Mouse (Mus musculus): ENCODE measurements around the gene Jade1.

Gene Jade1

GRCm38 (mm10) chr3:41574720-41575435, 19.3 kb downstream of the Jade1 start:
- in situ Hi-C loops (cut with MboI, MseI): no loop called here

GRCm38 (mm10) chr3:41575971-41576370, 20.4 kb downstream of the Jade1 start:
- in situ Hi-C loops (cut with MboI, MseI): no loop called here

DNA sequence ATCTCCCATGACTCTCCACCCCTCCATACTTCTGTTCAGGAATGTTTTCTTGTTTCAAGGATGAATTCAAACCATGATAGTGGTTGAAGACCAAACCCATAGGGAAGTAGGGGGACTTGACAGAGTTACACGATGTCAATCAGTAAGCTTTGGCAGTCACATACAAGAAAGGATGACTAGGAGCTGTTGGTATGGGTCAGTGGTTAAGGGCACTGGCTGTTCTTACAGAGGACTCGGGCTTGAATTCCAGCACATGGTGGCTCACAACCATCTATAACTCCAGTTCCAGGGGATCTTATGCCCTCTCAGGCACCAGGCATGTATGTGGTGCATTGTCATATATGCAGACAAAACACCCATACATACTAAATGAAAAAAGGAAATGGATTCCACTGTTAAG, 21.7 kb downstream of the Jade1 start:
- in situ Hi-C loops (cut with MboI, MseI): no loop called here

DNA sequence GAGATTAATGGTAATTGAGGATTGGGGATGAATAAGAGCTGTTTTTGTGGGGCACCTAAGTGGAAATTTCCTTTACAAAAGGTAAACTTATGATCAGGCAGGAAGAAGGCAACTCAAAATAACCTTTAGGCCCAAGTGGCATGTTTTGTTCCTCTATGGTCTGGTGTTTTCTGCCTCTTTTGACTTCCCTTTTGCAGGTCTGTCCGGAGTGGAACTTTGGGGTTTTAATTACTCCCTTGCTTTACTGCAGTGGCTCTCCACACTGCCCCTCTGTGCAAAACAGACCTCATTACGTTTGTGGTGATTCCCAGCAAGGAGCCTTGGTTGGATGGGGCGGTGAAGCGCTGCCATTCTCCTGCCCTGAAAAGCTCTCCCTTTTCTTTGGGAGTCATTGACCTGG, 24.3 kb downstream of the Jade1 start:
- in situ Hi-C loops (cut with MboI, MseI): no loop called here

DNA sequence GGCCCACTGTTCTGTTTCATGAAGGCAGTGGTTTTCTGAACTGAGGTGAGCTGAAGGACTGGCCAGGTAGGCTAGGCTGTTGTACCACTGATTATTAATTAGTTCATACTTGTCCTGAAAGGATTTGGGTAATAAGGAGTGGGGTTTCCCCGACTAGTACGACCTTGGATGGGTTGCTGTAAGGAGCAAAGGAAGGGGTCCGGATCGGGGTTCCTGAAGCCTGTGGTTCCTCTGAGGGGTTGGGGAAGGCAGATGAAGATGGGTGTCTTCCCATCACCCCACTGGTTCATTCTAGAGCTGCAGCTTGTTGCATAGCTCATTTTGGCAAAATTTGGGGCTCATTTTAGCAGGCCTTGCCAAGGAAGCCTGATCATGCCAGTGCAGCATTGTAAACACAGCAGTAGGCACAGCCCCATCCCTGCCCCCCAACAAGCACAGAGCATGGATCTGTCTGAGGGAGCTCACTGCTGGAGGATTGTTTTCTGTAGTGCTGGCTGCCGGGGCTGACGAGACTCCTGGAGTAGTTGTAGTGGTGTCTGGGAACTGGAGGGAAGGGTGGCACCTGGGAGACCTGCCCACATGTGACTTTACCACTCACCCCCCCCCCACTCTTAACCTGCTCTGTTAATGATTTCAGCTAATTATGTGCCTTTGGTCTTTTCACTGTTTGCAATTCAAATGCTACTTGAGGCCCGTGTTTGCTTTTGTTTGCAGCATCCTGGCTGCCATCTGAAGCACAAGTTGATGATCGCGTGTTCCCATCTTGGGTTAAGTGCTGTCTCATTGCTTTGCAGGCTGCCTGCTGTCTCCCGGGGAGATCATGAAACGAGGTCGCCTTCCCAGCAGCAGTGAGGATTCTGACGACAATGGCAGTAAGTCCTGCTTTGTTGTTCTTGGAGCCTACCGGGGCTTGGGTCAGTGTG, 25.1 kb downstream of the Jade1 start:
- in situ Hi-C loops (cut with MboI, MseI): no loop called here

GRCm38 (mm10) chr3:41581436-41581835, 25.9 kb downstream of the Jade1 start:
- in situ Hi-C loops (cut with MboI, MseI): no loop called here

- in situ Hi-C loops (cut with MboI, MseI): no loop called here
Observed at GRCm38 (mm10) chr3:41582256-41582655, 26.7 kb downstream of the Jade1 start.

- in situ Hi-C loops (cut with MboI, MseI): no loop called here
Observed at GRCm38 (mm10) chr3:41583092-41583491, 27.6 kb downstream of the Jade1 start.

DNA sequence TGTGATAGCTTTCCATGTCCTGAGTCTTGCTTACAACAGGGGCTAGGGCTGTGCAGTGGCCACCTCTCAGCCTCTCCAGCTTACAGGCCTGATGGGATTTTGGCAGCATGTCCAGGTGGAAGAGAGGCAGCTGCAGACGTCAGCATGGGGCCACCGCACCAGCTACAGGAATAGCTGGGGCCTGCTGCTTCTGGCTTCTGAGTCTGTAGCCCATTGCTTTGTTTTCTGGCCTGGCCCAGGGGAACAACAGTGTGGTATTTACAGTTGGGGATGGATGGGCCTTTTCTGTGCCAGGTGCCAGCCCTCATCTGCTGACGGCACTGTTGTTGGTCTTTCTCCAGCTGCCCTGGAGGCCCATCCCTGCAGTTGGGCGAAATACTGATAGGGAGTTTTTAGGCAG, 28.1 kb downstream of the Jade1 start:
- in situ Hi-C loops (cut with MboI, MseI): no loop called here

GRCm38 (mm10) chr3:41585548-41585947, 30.0 kb downstream of the Jade1 start:
- in situ Hi-C loops (cut with MboI, MseI): no loop called here

GRCm38 (mm10) chr3:41586330-41586729, 30.8 kb downstream of the Jade1 start:
- in situ Hi-C loops (cut with MboI, MseI): no loop called here

DNA sequence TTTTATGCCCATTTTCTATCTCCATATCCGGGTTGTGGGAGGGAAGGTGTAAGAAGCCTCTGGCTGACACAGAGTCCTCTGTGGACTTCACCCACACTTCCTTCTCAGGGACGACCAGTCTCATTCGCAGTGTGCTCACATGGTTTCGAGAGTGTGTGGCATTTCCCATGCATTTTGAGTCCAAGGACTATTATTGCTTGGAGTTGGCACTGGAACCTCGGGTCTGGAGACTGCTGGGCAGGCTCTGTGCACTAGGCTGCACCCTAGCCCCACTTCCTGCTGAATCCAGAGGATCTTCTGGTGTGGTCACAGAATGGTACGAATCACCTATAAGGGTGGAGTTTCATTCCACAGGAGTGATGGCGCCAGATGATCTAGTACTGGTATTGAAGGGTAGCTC, 31.4 kb downstream of the Jade1 start:
- in situ Hi-C loops (cut with MboI, MseI): no loop called here

DNA sequence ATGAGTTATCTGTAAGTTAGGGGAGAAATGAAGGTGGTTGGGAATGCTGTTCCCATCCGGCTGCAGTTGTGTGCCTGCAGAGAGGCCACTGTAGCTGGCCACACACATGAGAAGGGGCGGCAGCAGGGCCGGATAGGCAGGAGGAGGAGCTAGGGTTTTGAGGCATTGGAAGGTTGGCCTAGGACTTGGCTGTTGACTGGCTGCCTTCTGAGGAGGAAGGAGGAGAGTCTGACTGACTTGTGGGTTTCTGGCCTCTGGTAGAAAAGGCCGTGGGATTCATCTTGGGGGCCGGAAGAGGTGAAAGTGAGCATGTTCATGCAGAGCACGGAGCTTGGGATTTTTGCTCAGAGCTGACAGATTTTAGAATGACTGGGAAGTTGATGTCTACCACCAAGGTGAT, 32.1 kb downstream of the Jade1 start:
- in situ Hi-C loops (cut with MboI, MseI): no loop called here

DNA sequence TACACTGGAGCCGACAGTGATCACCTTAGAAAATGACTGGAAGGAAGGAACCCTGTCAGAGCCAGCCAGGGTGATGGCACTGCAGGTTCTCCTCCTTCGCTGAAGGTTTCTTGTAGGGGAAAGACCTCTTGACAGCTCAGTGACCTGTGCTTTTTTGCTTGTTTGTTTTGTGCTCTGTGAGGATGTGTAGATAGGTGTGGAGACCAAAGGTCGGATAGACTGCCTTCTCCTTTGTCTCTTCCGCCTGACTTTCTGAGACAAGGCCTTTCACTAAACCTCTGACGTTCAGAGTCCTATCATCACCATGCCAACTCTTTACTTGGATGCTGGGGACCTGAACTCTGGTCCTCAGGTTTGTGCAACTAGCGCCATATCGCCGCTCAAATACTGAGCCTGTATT, 33.0 kb downstream of the Jade1 start:
- in situ Hi-C loops (cut with MboI, MseI): no loop called here

GRCm38 (mm10) chr3:41589246-41589914, 33.8 kb downstream of the Jade1 start:
- in situ Hi-C loops (cut with MboI, MseI): no loop called here

DNA sequence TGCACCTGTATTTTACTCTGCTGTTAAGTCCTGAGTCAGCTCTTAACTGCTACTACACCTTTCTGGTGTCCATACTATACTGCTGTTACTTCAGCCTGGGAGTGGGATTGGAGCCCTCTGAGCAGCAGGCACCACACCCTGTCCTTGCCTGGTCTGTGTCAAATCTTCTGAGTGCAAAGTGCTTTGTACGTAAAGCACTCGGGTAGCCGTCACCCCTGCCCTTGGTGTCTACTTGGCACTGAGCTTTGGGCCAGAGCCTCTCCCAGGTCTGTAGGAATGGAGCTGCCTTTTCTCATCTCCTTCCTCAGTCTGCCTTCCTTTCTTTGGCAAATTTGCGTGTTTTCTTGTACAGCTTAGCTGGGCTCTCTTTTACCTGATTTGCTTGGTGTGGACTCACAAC, 34.5 kb downstream of the Jade1 start:
- in situ Hi-C loops (cut with MboI, MseI): no loop called here

DNA sequence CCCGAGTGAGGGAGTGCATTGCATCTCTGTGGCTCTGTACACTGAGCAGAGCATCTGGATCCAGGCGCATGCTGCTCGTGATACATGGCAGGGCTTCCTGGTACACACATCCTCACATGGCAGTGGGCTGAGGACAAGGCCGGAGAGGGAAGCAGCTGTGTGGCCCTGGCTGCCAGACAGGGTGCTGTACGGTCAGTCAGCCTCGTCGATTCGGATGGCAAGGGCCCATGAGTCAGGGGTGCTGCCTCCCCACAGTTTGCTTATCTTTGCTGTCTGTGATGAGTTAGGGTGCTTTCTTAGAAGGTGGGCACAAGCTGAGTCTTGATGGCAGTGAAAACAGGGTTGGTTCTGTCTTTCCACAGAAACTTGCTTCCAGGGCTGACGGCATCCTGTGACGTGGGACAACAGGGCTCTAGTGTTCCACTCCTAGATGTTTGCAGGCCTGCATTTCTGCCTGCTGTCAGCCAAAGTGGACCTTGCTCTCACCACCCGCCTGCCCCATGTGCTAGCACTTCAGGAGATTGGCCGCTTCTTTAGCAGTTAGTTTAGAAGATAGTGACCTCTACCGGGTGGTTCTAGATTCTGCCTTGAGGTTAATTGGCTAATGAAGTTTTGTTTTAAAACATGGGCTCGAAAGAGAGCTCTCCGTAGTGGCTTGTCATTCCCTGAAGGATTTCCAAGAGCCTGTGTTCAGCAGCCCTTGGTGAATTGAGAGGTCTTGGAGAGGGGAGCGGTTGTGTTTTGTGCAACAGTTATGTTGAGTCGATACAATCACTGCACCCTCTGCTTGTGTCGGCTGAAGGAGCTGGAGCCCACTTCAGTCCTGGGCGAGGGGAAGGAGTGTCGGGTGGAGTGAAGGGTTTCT, 35.4 kb downstream of the Jade1 start:
- in situ Hi-C loops (cut with MboI, MseI): no loop called here

- in situ Hi-C loops (cut with MboI, MseI): no loop called here
Observed at GRCm38 (mm10) chr3:41591651-41592170, 36.2 kb downstream of the Jade1 start.

GRCm38 (mm10) chr3:41592805-41593204, 37.3 kb downstream of the Jade1 start:
- in situ Hi-C loops (cut with MboI, MseI): no loop called here

GRCm38 (mm10) chr3:41594097-41594879, 38.8 kb downstream of the Jade1 start:
- in situ Hi-C loops (cut with MboI, MseI): no loop called here
